Mouse (Mus musculus): Measurements from ENCODE around the gene Nudt5.

Gene Nudt5

GRCm38 (mm10) chr2:5844873-5845631, at the start of gene Nudt5, which contains the start of gene Cdc123:
Gene Nudt5 (plus strand): TSS chr2:5845019.
Gene Cdc123 (minus strand): TSS chr2:5845164.
- peak; percentile 78 for DNase-seq (ENCODE audit: low read depth, low spot score)

GRCm38 (mm10) chr2:5797816-5798672, 46.8 kb upstream of the Nudt5 start:
- no peak for DNase-seq (ENCODE audit: low read depth, low spot score)

GRCm38 (mm10) chr2:5801182-5801640, 43.6 kb upstream of the Nudt5 start:
- DNase-seq (ENCODE audit: low read depth, low spot score) = no peak

- no peak for DNase-seq (ENCODE audit: low read depth, low spot score)
These were observed 42.8 kb upstream of the Nudt5 start for GRCm38 (mm10) chr2:5801927-5802590.

- no peak for DNase-seq (ENCODE audit: low read depth, low spot score)
These were observed 40.3 kb upstream of the Nudt5 start for GRCm38 (mm10) chr2:5804440-5805045.

- DNase-seq (ENCODE audit: low read depth, low spot score) = no peak
These were observed 39.6 kb upstream of the Nudt5 start for GRCm38 (mm10) chr2:5805228-5805627.

GRCm38 (mm10) chr2:5806201-5806600, 38.6 kb upstream of the Nudt5 start:
- DNase-seq (ENCODE audit: low read depth, low spot score) = peak; percentile 8

- DNase-seq (ENCODE audit: low read depth, low spot score) = no peak
These were observed 34.6 kb upstream of the Nudt5 start for GRCm38 (mm10) chr2:5810036-5810718.

- DNase-seq (ENCODE audit: low read depth, low spot score) = no peak
These were observed 33.5 kb upstream of the Nudt5 start for GRCm38 (mm10) chr2:5811235-5811782.

- DNase-seq (ENCODE audit: low read depth, low spot score) = no peak
These were observed 23.6 kb upstream of the Nudt5 start for GRCm38 (mm10) chr2:5821264-5821663.

GRCm38 (mm10) chr2:5822449-5822848, 22.4 kb upstream of the Nudt5 start:
- no peak for DNase-seq (ENCODE audit: low read depth, low spot score)

GRCm38 (mm10) chr2:5824213-5824612, 20.6 kb upstream of the Nudt5 start:
- DNase-seq (ENCODE audit: low read depth, low spot score) = no peak

- no peak for DNase-seq (ENCODE audit: low read depth, low spot score)
These were observed 20.1 kb upstream of the Nudt5 start for GRCm38 (mm10) chr2:5824685-5825084.

GRCm38 (mm10) chr2:5825265-5825913, 19.4 kb upstream of the Nudt5 start:
- DNase-seq (ENCODE audit: low read depth, low spot score) = no peak

- no peak for DNase-seq (ENCODE audit: low read depth, low spot score)
These were observed 4.0 kb upstream of the Nudt5 start for GRCm38 (mm10) chr2:5840815-5841214.

- DNase-seq (ENCODE audit: low read depth, low spot score) = no peak
These were observed 492 bp upstream of the Nudt5 start for GRCm38 (mm10) chr2:5844181-5844872.

- DNase-seq (ENCODE audit: low read depth, low spot score) = no peak
These were observed 1.0 kb downstream of the Nudt5 start for GRCm38 (mm10) chr2:5845826-5846225.

- no peak for DNase-seq (ENCODE audit: low read depth, low spot score)
These were observed 6.3 kb downstream of the Nudt5 start for GRCm38 (mm10) chr2:5851116-5851515.

- DNase-seq (ENCODE audit: low read depth, low spot score) = no peak
These were observed 7.0 kb downstream of the Nudt5 start for GRCm38 (mm10) chr2:5851866-5852265.

GRCm38 (mm10) chr2:5862834-5863233, 18.0 kb downstream of the Nudt5 start, which contains the start of gene Gm13199:
Gene Gm13199 (minus strand): TSS chr2:5862934.
- DNase-seq (ENCODE audit: low read depth, low spot score) = no peak
